Mouse (Mus musculus) neural tube, embryonic 12.5 days (tissue): ENCODE measurements at regions not wholly inside any gene's neighbourhood (a gene's known extent, or its start where the extent isn't known, plus 50 kb on each side); places are given as distances from the start of the nearest gene placed in this dataset.

Experiments
- ATAC-seq: fragments of 200-750 bp; cut with Nextera tagmentation; 2 replicates; pipeline ENCODE4 v1.8.0; 2017; ENCODE audit warnings: low read depth, mild to moderate bottlenecking, moderate TSS enrichment, moderate library complexity; ENCODE audit not compliant: low FRiP score
- H3K27ac ChIP-seq: fragments of 300-500 bp; sonication (generic); 2 replicates; pipeline ENCODE4 v1.5.1; 2016
- H3K27me3 ChIP-seq: fragments of 300-500 bp; sonication (generic); replicated peaks from 2 replicates; pipeline ENCODE4 v1.6.1; 2016; ENCODE audit warnings: mild to moderate bottlenecking
- H3K36me3 ChIP-seq: fragments of 300-500 bp; sonication (generic); 2 replicates; pipeline ENCODE4 v1.6.1; 2016; ENCODE audit warnings: mild to moderate bottlenecking
- H3K4me1 ChIP-seq: fragments of 300-500 bp; sonication (generic); 2 replicates; pipeline ENCODE4 v1.6.1; 2016
- H3K4me2 ChIP-seq: fragments of 300-500 bp; sonication (generic); replicated peaks from 2 replicates; pipeline ENCODE4 v1.6.1; 2016; ENCODE audit warnings: mild to moderate bottlenecking
- H3K4me3 ChIP-seq: fragments of 300-500 bp; sonication (generic); 2 replicates; pipeline ENCODE4 v1.5.1; 2016
- H3K9ac ChIP-seq: fragments of 300-500 bp; sonication (generic); 2 replicates; pipeline ENCODE4 v1.6.1; 2016; ENCODE audit warnings: mild to moderate bottlenecking
- H3K9me3 ChIP-seq: fragments of 300-500 bp; sonication (generic); 2 replicates; pipeline ENCODE4 v1.6.1; 2016; ENCODE audit warnings: mild to moderate bottlenecking
- WGBS: fragments of 180-500 bp; shearing (Covaris S2); methylation state at CpG from one replicate; pipeline ENCODE4 v1.1.7; 2016; 5-methylcytosine and 5-hydroxymethylcytosine counted together

DNA sequence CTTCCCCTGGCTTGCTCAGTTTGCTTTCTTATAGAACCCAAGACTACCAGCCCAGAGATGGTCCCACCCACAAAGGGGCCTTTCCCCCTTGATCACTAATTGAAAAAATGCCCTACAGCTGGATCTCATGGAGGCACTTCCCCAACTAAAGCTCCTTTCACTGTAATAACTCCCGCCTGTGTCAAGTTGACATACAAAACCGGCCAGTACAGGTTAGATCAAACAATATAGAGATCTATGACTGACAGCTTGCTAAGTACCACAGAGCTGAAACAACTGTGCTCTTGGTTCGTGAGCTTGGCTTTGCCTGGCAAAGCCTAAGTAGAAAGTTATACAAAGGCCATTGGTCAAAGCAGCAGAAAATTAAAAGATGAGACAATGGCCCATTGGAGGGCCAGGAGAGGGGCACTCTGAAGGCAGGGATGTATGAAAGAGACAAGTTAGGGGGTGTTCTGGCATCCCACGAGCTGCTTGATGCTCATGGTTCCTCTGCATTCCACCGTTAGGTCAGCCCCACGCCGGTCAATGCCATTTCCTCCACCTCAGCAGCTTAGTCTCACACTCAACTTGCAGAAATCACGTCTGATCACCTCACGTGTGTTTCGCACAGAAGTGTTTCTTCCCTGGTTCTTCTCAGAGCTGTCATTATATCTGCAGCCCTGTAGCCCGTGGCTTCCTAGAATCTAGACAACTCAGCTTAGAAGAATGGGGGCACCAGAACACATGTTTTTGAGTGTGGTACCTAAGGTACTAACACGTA lies 87.5 kb upstream of the Zfp648 start:
- no peak overlapping the region for H3K4me2 ChIP-seq
- H3K36me3 ChIP-seq: no peaks in the 10 kb centered on the region
- no peaks in the 10 kb centered on the region for H3K9me3 ChIP-seq
- WGBS: 86% methylated on average over 12 of the region's 12 CpGs
- H3K27me3 ChIP-seq: no peaks in the 10 kb centered on the region
- no peak for ATAC-seq
- H3K9ac ChIP-seq: no peak overlapping the region
- no peaks in the 10 kb centered on the region for H3K4me1 ChIP-seq
- no peak overlapping the region for H3K4me3 ChIP-seq
- no peak overlapping the region for H3K27ac ChIP-seq

DNA sequence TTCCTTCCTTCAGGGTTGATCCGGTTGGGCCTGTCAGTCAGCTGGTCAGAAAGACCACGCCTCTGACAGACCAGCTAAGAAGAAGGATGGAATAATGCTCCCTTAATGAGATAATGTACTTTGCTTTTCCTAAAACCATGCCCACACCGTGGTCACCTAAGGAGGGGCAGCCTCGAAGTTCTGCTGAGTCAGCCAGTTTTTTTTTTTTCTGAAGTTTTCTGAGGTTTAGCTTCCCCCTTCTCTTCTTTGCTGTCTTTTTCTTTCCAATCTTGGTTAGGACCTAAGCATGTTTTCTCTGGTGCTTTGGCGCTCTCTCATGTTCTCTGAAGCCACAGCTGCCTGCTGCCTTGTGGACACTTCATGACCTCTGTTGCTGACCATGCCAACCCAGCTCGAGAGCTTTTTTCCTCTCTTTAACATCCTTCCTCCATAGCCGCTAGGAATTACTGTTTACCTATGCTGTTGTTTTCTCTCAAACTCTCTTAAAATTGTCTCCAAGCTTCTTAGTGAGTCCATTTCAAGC lies 84.7 kb upstream of the Zfp648 start:
- Histone ChIP-seq H3K27me3 (no peaks in the 10 kb centered on the region), H3K4me1 (no peaks in the 10 kb centered on the region), H3K4me3 (no peak overlapping the region), H3K36me3 (no peaks in the 10 kb centered on the region), H3K4me2 (no peak overlapping the region), H3K9me3 (no peaks in the 10 kb centered on the region), H3K27ac (no peak overlapping the region), H3K9ac (no peak overlapping the region)
- no peak for ATAC-seq
- WGBS: 89% methylated on average over 7 of the region's 7 CpGs

DNA sequence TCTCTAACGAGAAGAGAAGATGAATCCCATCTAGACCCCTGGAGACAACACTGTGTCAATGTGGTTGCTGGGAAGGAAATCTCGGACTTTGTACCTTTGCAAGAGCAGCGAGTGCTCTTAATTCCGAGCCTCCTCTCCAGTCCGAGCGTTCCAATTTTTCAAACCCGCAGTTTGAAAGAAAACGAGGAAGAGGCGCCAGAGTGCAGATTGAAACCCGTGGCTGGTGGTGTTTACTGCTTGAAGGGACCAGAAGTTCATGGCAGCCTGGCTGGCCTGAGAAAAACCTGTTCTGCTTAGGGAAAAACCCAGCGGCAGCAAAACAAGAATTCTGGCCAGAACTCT lies 83.7 kb upstream of the Zfp648 start:
- no peaks in the 10 kb centered on the region for H3K27me3 ChIP-seq
- no peak overlapping the region for H3K4me3 ChIP-seq
- H3K36me3 ChIP-seq: no peaks in the 10 kb centered on the region
- no peak for ATAC-seq
- no peaks in the 10 kb centered on the region for H3K9me3 ChIP-seq
- H3K27ac ChIP-seq: no peak overlapping the region
- H3K9ac ChIP-seq: no peak overlapping the region
- H3K4me1 ChIP-seq: no peaks in the 10 kb centered on the region
- WGBS: 55% methylated on average over 11 of the region's 11 CpGs
- H3K4me2 ChIP-seq: no peak overlapping the region

DNA sequence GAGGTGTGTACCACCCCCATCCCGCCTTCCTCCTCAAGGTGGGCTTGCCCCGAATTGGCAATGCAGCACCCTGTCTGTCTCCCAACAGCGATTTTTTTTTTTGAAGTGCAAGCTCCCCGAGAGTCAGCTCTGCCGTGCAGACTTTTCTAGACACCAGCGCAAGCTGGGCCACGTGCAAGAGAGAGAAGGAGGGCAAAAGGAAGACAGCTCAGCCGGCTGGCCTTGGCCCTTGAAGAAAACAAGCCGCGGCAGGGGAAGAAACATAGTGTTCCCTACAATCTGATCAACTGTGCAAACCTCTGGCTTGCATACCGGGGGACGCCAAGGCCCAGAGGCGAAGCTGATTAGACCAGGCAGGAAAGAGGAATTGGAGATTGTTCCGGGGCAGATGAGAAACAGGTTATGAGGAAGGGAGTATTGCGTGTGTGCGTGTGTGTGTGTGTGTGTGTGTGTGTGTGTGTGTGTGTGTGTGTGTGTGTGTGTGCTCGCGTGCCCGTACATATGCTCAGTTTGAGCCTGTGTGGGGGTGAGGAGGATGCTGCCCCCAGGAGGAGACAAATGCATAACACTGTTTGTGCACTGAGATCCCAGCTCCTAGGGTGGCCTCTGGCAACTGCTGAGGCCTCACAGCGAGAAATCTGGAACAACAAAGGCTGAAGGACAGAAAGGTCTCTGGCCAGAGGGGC lies 83.2 kb upstream of the Zfp648 start:
- Histone ChIP-seq H3K4me1 (no peaks in the 10 kb centered on the region), H3K9me3 (no peaks in the 10 kb centered on the region), H3K9ac (no peak overlapping the region), H3K36me3 (no peaks in the 10 kb centered on the region), H3K27me3 (no peaks in the 10 kb centered on the region), H3K27ac (no peak overlapping the region), H3K4me3 (no peak overlapping the region), H3K4me2 (no peak overlapping the region)
- WGBS: 52% methylated on average over 19 of the region's 20 CpGs
- ATAC-seq: no peak; the same call in 1 of the 2 replicates

DNA sequence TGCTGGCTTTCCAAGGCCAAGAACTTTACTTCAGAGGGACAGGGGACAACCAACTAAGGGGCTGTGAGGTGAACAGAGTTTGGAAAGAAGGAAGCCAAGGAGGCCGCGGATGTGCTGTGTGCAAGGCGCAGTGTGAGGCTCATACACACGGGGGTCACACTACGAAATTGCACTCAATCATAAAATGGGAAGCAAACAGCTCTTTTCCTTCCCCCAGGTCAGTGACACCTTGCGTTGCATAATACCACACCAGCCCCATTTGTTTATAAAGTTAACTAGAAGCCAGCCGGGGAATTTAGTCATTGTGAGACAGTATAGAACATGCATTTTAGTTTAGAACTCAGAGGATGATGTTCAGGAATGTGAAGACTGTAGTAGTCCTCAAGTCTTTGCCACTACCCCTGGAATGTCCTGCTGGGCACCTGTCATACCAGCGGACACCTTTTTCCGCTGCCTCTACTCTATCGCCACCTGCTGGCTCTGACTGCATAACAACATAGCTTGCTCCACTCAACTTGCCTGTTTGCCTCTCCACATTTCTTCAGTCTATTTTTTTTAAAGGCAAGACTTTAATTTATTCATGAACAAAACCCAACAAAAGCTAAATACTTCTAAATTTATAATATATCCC lies 82.5 kb upstream of the Zfp648 start:
- Histone ChIP-seq H3K4me1 (no peaks in the 10 kb centered on the region), H3K36me3 (no peaks in the 10 kb centered on the region), H3K9ac (no peak overlapping the region), H3K9me3 (no peaks in the 10 kb centered on the region), H3K27ac (no peak overlapping the region), H3K4me3 (no peak overlapping the region), H3K4me2 (no peak overlapping the region), H3K27me3 (no peaks in the 10 kb centered on the region)
- WGBS: 50% methylated on average over 10 of the region's 10 CpGs
- ATAC-seq: no peak

DNA sequence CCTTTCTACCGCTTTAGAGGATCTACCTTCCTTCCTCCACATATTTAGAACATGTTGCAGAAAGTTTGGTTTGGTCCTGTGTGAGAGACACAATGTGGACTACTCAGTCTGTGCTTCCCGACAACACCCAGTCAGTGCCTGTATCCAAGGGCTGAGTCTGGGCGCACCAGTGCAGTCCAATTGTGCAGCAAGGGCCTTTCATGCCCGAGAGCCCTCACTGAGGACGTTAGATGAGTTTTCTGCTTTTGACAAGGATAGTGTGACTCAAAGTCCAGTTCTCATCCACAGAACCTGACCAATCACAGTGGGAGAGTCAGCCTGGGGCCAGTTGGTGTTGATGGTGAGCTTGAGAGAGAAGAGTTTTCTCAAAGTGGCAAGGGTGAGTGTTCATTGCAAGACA lies 81.4 kb upstream of the Zfp648 start:
- no peaks in the 10 kb centered on the region for H3K9me3 ChIP-seq
- no peak overlapping the region for H3K4me3 ChIP-seq
- H3K9ac ChIP-seq: no peak overlapping the region
- WGBS: 90% methylated on average over 5 of the region's 5 CpGs
- no peaks in the 10 kb centered on the region for H3K4me1 ChIP-seq
- no peak for ATAC-seq
- no peaks in the 10 kb centered on the region for H3K27me3 ChIP-seq
- H3K36me3 ChIP-seq: no peaks in the 10 kb centered on the region
- no peak overlapping the region for H3K4me2 ChIP-seq
- no peak overlapping the region for H3K27ac ChIP-seq

DNA sequence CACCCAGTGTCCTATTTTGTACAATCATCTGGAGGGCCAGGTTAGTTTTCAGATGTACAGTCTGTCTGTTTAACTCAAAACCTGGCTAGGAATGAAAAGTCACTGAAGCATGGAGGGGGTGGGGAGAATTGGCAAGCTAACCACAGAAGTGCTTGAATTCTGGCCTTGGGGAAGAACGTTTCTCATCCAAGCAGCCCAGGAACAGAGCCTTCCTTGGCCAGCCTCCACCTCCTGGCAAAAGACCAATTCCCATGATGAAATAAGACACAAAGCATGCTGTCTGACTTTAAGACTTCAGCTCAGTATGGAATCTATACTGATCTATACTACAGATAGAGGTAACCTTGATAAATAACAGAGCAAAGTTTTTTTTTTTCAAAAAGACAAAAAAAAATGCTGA lies 80.3 kb upstream of the Zfp648 start:
- H3K4me2 ChIP-seq: no peak overlapping the region
- no peaks in the 10 kb centered on the region for H3K4me1 ChIP-seq
- ATAC-seq: no peak
- no peak overlapping the region for H3K9ac ChIP-seq
- H3K27ac ChIP-seq: no peak overlapping the region
- no peaks in the 10 kb centered on the region for H3K36me3 ChIP-seq
- H3K4me3 ChIP-seq: no peak overlapping the region
- WGBS: 57% methylated on average over 1 of the region's 1 CpGs
- H3K27me3 ChIP-seq: no peaks in the 10 kb centered on the region
- no peaks in the 10 kb centered on the region for H3K9me3 ChIP-seq

DNA sequence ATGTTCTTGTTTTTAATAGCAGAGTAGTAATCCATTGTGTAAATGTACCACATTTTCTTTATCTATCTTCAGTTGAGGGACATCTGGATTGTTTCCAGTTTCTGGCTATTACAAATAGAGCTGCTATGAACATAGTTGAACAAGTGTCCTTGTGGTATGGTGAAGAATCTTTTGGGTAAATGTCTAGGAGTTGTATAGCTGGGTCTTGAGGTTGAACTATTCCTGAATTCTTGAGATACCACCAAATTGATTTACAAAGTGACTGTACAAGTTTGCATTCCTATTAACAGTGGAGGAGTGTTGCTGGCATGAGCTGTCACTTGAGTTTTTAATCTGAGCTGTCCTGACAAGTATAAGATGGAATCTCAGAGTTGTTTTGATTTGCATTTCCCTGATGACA lies 76.0 kb upstream of the Zfp648 start:
- no peak overlapping the region for H3K4me2 ChIP-seq
- no peak overlapping the region for H3K9ac ChIP-seq

DNA sequence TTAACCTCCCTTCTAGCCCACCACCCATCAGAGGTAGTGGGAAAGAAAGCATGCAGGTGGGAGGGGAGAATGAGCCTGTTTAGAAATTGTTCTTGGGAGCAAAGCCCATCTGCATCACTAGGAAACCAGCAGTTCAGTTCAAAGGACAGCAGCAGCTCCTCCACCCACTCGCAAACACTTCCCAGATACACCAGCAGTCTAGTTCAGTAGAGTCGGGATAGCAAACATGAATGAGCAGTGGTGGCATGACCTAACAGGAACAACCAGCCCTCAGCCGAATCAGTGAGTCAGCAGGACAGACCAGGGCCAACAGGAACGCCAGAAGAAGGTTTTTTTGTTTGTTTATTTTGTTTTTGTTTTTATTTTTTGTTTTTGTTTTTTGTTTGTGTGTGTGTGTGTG lies 74.5 kb upstream of the Zfp648 start:
- Histone ChIP-seq H3K9ac (no peak overlapping the region), H3K36me3 (no peaks in the 10 kb centered on the region), H3K4me3 (no peak overlapping the region), H3K9me3 (no peaks in the 10 kb centered on the region), H3K4me1 (no peaks in the 10 kb centered on the region), H3K4me2 (no peak overlapping the region), H3K27me3 (no peaks in the 10 kb centered on the region), H3K27ac (no peak overlapping the region)
- 79% methylated on average over 4 of the region's 4 CpGs for WGBS
- no peak for ATAC-seq

More for the DNA sequence above, 76.0 kb upstream of the Zfp648 start:
- H3K4me3 ChIP-seq: no peak overlapping the region
- no peaks in the 10 kb centered on the region for H3K9me3 ChIP-seq
- H3K36me3 ChIP-seq: no peaks in the 10 kb centered on the region
- no peak overlapping the region for H3K27ac ChIP-seq
- no peak for ATAC-seq
- H3K4me1 ChIP-seq: no peaks in the 10 kb centered on the region
- H3K27me3 ChIP-seq: no peaks in the 10 kb centered on the region

DNA sequence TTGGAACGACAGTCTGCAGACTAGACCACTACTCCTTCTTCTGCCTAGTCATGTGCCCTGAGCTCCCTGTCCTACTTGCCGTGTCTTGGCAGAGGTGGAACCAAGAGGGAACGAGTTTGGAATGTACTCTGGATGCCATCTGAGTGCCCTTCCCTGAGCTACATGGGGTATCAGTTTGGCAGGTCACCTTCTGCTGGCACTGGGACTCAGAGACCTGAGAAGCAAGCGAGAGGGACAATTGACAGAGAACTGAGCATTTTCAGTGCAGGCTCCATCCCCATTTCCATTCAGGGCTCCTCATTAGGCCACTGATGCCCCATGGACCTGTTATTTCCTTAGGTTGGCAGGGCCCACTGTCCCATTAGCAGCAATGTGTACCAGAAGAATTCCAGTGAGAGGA lies 61.5 kb upstream of the Zfp648 start:
- no peak overlapping the region for H3K4me2 ChIP-seq
- 82% methylated on average over 4 of the region's 4 CpGs for WGBS
- H3K4me1 ChIP-seq: no peaks in the 10 kb centered on the region
- no peaks in the 10 kb centered on the region for H3K27me3 ChIP-seq
- H3K9me3 ChIP-seq: no peaks in the 10 kb centered on the region
- no peak overlapping the region for H3K27ac ChIP-seq
- no peak overlapping the region for H3K9ac ChIP-seq
- no peak overlapping the region for H3K4me3 ChIP-seq
- H3K36me3 ChIP-seq: no peaks in the 10 kb centered on the region
- no peak for ATAC-seq

DNA sequence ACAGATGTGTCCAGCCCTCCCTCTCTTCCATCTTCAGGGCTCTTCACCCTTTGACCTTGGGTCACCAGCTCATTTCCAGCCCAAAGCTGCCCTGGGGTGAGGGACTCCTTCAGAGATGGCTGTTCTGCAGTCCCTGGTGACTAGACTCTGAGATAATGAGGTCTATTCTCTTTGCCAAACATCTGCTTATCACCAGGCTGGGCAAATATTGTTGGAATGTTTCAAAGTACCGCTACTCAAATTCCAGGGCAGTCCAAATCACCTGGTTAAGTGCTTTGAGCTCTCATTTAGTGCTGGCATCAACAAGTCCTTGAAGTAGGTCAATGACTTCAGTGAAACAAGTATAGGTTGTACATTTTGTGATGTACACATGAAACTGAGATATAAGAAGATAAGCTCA lies 57.3 kb upstream of the Zfp648 start:
- H3K27ac ChIP-seq: no peak overlapping the region
- H3K9me3 ChIP-seq: no peaks in the 10 kb centered on the region
- no peaks in the 10 kb centered on the region for H3K36me3 ChIP-seq
- H3K9ac ChIP-seq: no peak overlapping the region
- no peaks in the 10 kb centered on the region for H3K4me1 ChIP-seq
- WGBS: 60% methylated on average over 1 of the region's 1 CpGs
- no peak for ATAC-seq
- H3K4me2 ChIP-seq: no peak overlapping the region
- no peaks in the 10 kb centered on the region for H3K27me3 ChIP-seq
- no peak overlapping the region for H3K4me3 ChIP-seq

DNA sequence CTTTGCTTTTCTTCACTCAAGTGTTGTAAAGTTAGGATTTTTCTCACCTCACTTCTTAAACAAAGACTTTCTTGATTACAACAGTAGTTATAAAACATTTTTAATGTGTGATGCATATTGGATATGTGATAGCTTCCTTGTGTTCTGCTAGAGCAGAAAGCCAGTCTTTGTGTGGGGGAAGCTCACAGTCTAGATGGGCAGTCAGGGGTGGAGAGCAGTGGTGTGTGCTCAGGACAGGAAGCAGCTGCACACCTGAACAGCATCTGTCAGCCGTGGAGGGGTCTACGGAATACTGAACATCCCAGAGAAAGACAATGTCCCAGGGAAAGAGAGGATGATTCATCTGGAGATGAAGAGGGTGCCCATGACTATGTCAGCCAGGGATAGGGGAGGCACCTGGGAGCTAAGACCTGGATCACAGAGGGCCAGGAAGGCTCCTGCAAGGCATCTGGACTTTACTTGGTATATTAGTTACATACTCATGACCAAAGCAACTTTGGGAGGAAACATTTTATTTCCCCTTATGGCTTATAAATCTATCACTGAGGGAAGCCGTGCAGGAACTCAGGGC lies 53.9 kb upstream of the Zfp648 start:
- H3K9me3 ChIP-seq: no peaks in the 10 kb centered on the region
- no peak overlapping the region for H3K4me2 ChIP-seq
- WGBS: 80% methylated on average over 3 of the region's 3 CpGs
- no peaks in the 10 kb centered on the region for H3K27me3 ChIP-seq
- H3K4me3 ChIP-seq: no peak overlapping the region
- H3K9ac ChIP-seq: no peak overlapping the region
- peaks cover 6% of the 10 kb centered on the region; the same call in 1 of the 2 replicates for H3K4me1 ChIP-seq
- no peak overlapping the region for H3K27ac ChIP-seq
- no peak for ATAC-seq
- H3K36me3 ChIP-seq: no peaks in the 10 kb centered on the region
